Mouse (Mus musculus): ENCODE data around the gene Alkbh7.

GRCm38 (mm10) chr17:57019693-57020092 is 22.6 kb downstream of the Alkbh7 start:
- TF ChIP-seq CHD2 (IDR thresholded peaks at IDR 0.05; ENCODE audit: low read length) (no peak), EP300 (IDR thresholded peaks at IDR 0.05; ENCODE audit: low read length) (no peak), POLR2AphosphoS2 (IDR thresholded peaks at IDR 0.05; ENCODE audit: low read depth, low read length) (peak; percentile 68; the same call in 1 of the 2 replicates), CTCF (conservative IDR thresholded peaks at IDR 0.05 in 1 of 2, IDR thresholded peaks at IDR 0.05 in 1 of 2; ENCODE audit: low read depth in 2 of 2, low read length in 2 of 2) (no peak), POLR2A (IDR thresholded peaks at IDR 0.05; ENCODE audit: low read depth, low read length) (peak; percentile 6; the same call in 1 of the 2 replicates), PAX5 (IDR thresholded peaks at IDR 0.05; ENCODE audit: low read length) (no peak), SIN3A (IDR thresholded peaks at IDR 0.05; ENCODE audit: low read length) (no peak), NRF1 (IDR thresholded peaks at IDR 0.05; ENCODE audit: low read depth, low read length) (no peak), TCF12 (IDR thresholded peaks at IDR 0.05; ENCODE audit: low read depth, low read length) (no peak)
